Mouse (Mus musculus) intestine, postnatal 0 days (tissue): Measurements from ENCODE around the gene St7. TPM values are rescaled to one million over a fixed set of nuclear protein-coding genes. Genes with fewer than 3 reads are reported as not detected.

ENCODE experiments used
- ATAC-seq: fragments of 200-750 bp; cut with Nextera tagmentation; 2 replicates; pipeline ENCODE4 v1.8.0; 2017; ENCODE audit warnings: mild to moderate bottlenecking, moderate TSS enrichment, moderate library complexity
- H3K27ac ChIP-seq: fragments of 300-500 bp; sonication (generic); 2 replicates; pipeline ENCODE4 v1.5.1; 2014; ENCODE audit warnings: mild to moderate bottlenecking, low read depth, low read length, moderate library complexity
- H3K27me3 ChIP-seq: fragments of 300-500 bp; sonication (generic); replicated peaks from 2 replicates; pipeline ENCODE4 v1.6.1; 2014; ENCODE audit warnings: low read length, mixed read lengths; ENCODE audit not compliant: control insufficient read depth, insufficient read depth
- H3K36me3 ChIP-seq: fragments of 300-500 bp; sonication (generic); 2 replicates; pipeline ENCODE4 v1.6.1; 2014; ENCODE audit warnings: mild to moderate bottlenecking, moderate library complexity; ENCODE audit not compliant: control insufficient read depth, insufficient read depth
- H3K4me1 ChIP-seq: fragments of 300-500 bp; sonication (generic); replicated peaks from 2 replicates; pipeline ENCODE4 v1.6.1; 2014; ENCODE audit warnings: antibody characterized with exemption, low read length, mixed read lengths; ENCODE audit not compliant: control insufficient read depth, insufficient read depth
- H3K4me2 ChIP-seq: fragments of 300-500 bp; sonication (generic); replicated peaks from 2 replicates; pipeline ENCODE4 v1.6.1; 2014; ENCODE audit warnings: low read depth, mild to moderate bottlenecking, moderate library complexity
- H3K4me3 ChIP-seq: fragments of 300-500 bp; sonication (generic); 2 replicates; pipeline ENCODE4 v1.5.1; 2014; ENCODE audit warnings: low read depth, low read length
- H3K9ac ChIP-seq: fragments of 300-500 bp; sonication (generic); 2 replicates; pipeline ENCODE4 v1.6.1; 2014; ENCODE audit warnings: mild to moderate bottlenecking, low read depth, low read length
- H3K9me3 ChIP-seq: fragments of 300-500 bp; sonication (generic); 2 replicates; pipeline ENCODE4 v1.6.1; 2016; ENCODE audit warnings: mixed run types; ENCODE audit not compliant: control insufficient read depth
- CTCF ChIP-seq: sonication (generic); IDR thresholded peaks from 2 replicates; pipeline ENCODE4 v1.5.1; 2016; ENCODE audit warnings: low read depth, mild to moderate bottlenecking, control low read depth, antibody characterized with exemption, moderate library complexity
- WGBS: fragments of 180-500 bp; shearing (Covaris S2); extraction: QIAGEN DNeasy Blood & Tissue Kit; methylation state at CpG from one replicate; pipeline ENCODE4 v1.1.7; 2014; 5-methylcytosine and 5-hydroxymethylcytosine counted together
- polyA plus RNA-seq: library from polyadenylated mRNA; unstranded; fragments of >200 nt; fragmentation: Nextera tagmentation; extraction: Ambion mirVana; gene quantifications from 2 replicates; pipeline ENCODE4 v1.2.1, GENCODE M21; 2015

Gene St7
- polyA plus RNA-seq, 1 experiment from 2014 or later = 11.2 TPM

- no peaks in the 10 kb centered on the region for H3K4me1 ChIP-seq
- no peak overlapping the region for H3K27ac ChIP-seq
- H3K27me3 ChIP-seq = no peaks in the 10 kb centered on the region
- H3K36me3 ChIP-seq = no peaks in the 10 kb centered on the region
- no peak overlapping the region for H3K9ac ChIP-seq
- no peaks in the 10 kb centered on the region for H3K9me3 ChIP-seq
- no peak overlapping the region for H3K4me3 ChIP-seq
- WGBS = 73% methylated on average over 1 of the region's 1 CpGs
- no peak for TF ChIP-seq CTCF
- no peak overlapping the region for H3K4me2 ChIP-seq
- ATAC-seq = no peak
Measured at GRCm38 (mm10) chr6:17968467-17969144, 275.9 kb downstream of the St7 start.

- Histone ChIP-seq H3K27me3 (no peaks in the 10 kb centered on the region), H3K4me2 (no peak overlapping the region), H3K27ac (no peak overlapping the region), H3K4me1 (no peaks in the 10 kb centered on the region), H3K4me3 (no peak overlapping the region), H3K9ac (no peak overlapping the region), H3K36me3 (no peaks in the 10 kb centered on the region), H3K9me3 (no peaks in the 10 kb centered on the region)
- 84% methylated on average over 1 of the region's 1 CpGs for WGBS
- TF ChIP-seq CTCF = no peak
- ATAC-seq = no peak
Measured at GRCm38 (mm10) chr6:17969815-17970214, 277.1 kb downstream of the St7 start.

- Histone ChIP-seq H3K4me2 (no peak overlapping the region), H3K4me1 (no peaks in the 10 kb centered on the region), H3K9me3 (no peaks in the 10 kb centered on the region), H3K27me3 (no peaks in the 10 kb centered on the region), H3K4me3 (no peak overlapping the region), H3K9ac (no peak overlapping the region), H3K36me3 (no peaks in the 10 kb centered on the region), H3K27ac (no peak overlapping the region)
- ATAC-seq = no peak
- TF ChIP-seq CTCF = no peak
Measured at GRCm38 (mm10) chr6:17971393-17971792, 278.7 kb downstream of the St7 start.

GRCm38 (mm10) chr6:17974416-17974815, 281.7 kb downstream of the St7 start:
- Histone ChIP-seq H3K27ac (no peak overlapping the region), H3K4me3 (no peak overlapping the region), H3K27me3 (no peaks in the 10 kb centered on the region), H3K4me2 (no peak overlapping the region), H3K9me3 (no peaks in the 10 kb centered on the region), H3K4me1 (no peaks in the 10 kb centered on the region), H3K9ac (no peak overlapping the region), H3K36me3 (no peaks in the 10 kb centered on the region)
- WGBS = 80% methylated on average over 3 of the region's 3 CpGs
- no peak for TF ChIP-seq CTCF
- no peak for ATAC-seq

- ATAC-seq = no peak
- Histone ChIP-seq H3K9me3 (no peaks in the 10 kb centered on the region), H3K4me2 (no peak overlapping the region), H3K4me3 (no peak overlapping the region), H3K9ac (no peak overlapping the region), H3K4me1 (no peaks in the 10 kb centered on the region), H3K27ac (no peak overlapping the region), H3K36me3 (no peaks in the 10 kb centered on the region), H3K27me3 (no peaks in the 10 kb centered on the region)
- 51% methylated on average over 1 of the region's 1 CpGs for WGBS
- no peak for TF ChIP-seq CTCF
Measured at GRCm38 (mm10) chr6:17977165-17977564, 284.4 kb downstream of the St7 start.

GRCm38 (mm10) chr6:17978324-17978723, 285.6 kb downstream of the St7 start:
- WGBS = 77% methylated on average over 5 of the region's 5 CpGs
- Histone ChIP-seq H3K9ac (no peak overlapping the region), H3K4me3 (no peak overlapping the region), H3K27me3 (no peaks in the 10 kb centered on the region), H3K36me3 (no peaks in the 10 kb centered on the region), H3K9me3 (no peaks in the 10 kb centered on the region), H3K4me1 (no peaks in the 10 kb centered on the region), H3K27ac (no peak overlapping the region), H3K4me2 (no peak overlapping the region)
- no peak for TF ChIP-seq CTCF
- no peak for ATAC-seq

GRCm38 (mm10) chr6:17978881-17979280, 286.1 kb downstream of the St7 start:
- Histone ChIP-seq H3K27me3 (no peaks in the 10 kb centered on the region), H3K9me3 (no peaks in the 10 kb centered on the region), H3K4me2 (no peak overlapping the region), H3K36me3 (no peaks in the 10 kb centered on the region), H3K27ac (no peak overlapping the region), H3K4me3 (no peak overlapping the region), H3K9ac (no peak overlapping the region), H3K4me1 (no peaks in the 10 kb centered on the region)
- 83% methylated on average over 3 of the region's 3 CpGs for WGBS
- TF ChIP-seq CTCF = no peak
- ATAC-seq = no peak
